Mouse (Mus musculus): ENCODE measurements around the gene Txndc2.

Gene Txndc2

GRCm38 (mm10) chr17:65641734-65642218 lies at the start of gene Txndc2:
Txndc2 (minus strand) TSS chr17:65642168.
- DNase-seq (ENCODE audit: low spot score in 2 of 2): peak in 1 of 2 experiments; percentile 54

- DNase-seq (ENCODE audit: low spot score in 2 of 2): no peak
Measured at GRCm38 (mm10) chr17:65683731-65684130, 41.8 kb upstream of the Txndc2 start.

DNA sequence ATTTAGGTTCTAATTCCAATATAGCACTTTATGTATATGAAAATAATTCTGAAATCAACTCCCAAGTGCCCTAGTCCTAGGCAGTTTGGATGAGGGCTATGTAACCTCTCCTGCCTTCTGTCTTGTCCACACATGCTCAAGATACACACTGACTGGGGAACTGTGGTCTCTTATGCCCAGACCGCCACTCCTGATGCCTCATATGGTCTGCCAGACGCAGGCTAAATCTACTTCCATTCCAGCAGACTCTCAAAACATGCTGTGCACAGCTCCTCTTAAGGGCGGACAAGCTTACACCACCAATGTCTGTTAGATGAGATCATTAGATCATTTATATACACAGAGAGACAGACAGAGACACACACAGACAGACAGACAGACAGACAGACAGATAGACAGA lies 41.3 kb upstream of the Txndc2 start:
- no peak for DNase-seq (ENCODE audit: low spot score in 2 of 2)

- DNase-seq (ENCODE audit: low spot score in 2 of 2): no peak
Measured at GRCm38 (mm10) chr17:65682071-65682680, 40.2 kb upstream of the Txndc2 start.

GRCm38 (mm10) chr17:65681516-65681915 lies 39.5 kb upstream of the Txndc2 start:
- no peak for DNase-seq (ENCODE audit: low spot score in 2 of 2)

GRCm38 (mm10) chr17:65680801-65681412 lies 38.9 kb upstream of the Txndc2 start:
- DNase-seq (ENCODE audit: low spot score in 2 of 2): no peak

DNA sequence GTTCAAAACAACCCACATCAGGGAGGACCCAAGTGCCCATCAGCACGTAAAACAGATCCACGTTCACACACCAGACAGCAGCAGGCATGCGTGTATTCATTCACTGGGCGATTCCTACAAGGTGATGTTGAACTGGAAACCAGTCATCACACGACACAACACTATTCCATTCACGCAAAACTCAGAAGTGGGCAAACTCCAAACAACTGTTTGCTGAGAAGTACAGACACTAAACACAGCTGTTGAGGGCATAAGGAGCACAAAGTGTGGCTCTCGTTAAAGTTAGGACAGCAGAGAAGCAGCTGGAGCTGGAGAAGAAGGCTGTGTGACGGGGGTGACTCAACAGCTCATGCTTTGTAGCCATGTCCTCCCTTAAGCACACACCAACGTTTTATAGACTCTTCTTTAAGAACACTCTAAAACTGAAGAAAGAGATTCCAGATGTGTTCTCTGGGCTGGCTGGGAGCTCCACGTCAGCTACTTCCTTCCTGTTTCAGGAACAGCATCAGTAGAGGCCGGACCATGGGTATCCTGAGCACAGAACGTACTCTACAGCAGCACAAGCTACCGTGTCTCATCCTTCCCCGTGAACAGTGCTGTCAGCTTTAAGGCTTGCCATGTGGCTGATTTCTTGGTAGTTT lies 38.0 kb upstream of the Txndc2 start:
- no peak for DNase-seq (ENCODE audit: low spot score in 2 of 2)

- DNase-seq (ENCODE audit: low spot score in 2 of 2): no peak
Measured at GRCm38 (mm10) chr17:65677742-65678141, 35.8 kb upstream of the Txndc2 start.

- no peak for DNase-seq (ENCODE audit: low spot score in 2 of 2)
Measured at GRCm38 (mm10) chr17:65676536-65676935, 34.6 kb upstream of the Txndc2 start.

- no peak for DNase-seq (ENCODE audit: low spot score in 2 of 2)
Measured at GRCm38 (mm10) chr17:65675985-65676384, 34.0 kb upstream of the Txndc2 start.

DNA sequence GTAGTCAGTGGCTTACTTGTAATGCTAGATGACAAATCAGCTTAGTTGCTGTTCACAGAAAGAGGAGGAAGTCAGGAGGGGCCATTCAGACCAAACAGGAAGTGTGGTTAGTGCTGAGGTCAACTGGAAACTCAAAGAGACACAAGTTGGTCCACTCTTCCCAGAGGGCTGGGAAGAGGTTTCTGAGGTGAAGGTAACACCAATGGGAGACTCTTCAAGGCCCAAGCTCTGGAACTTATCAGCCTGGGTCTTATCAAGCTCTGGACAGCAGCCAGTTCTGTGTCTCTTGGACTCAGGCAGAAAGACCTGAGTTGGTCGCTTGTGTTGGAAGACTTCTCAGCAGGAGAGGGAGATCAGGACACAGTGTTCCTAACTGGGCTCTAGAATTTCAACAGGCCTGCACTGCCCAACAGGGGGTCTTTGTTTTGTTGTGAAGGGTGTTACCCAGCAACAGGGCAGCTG lies 32.8 kb upstream of the Txndc2 start:
- DNase-seq (ENCODE audit: low spot score in 2 of 2): no peak

DNA sequence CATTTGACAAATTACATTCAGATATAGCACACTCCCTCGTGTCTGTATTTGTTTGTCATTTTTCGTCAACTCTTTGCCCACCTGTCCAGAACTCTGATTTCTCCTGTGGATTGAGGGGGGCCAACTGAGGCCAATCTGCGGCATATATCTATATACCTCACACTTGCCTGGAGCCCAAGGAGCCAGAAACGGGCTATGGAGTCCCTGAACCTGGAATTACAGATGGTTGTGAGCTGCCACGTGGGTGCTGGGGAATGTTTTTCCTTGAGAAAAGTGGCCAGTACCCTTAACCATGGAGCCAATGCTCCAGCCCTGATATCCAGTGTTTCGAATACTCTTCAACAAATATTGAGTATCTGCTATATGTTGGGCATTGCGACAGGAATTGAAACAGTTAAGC lies 31.0 kb upstream of the Txndc2 start:
- DNase-seq (ENCODE audit: low spot score in 2 of 2): no peak

DNA sequence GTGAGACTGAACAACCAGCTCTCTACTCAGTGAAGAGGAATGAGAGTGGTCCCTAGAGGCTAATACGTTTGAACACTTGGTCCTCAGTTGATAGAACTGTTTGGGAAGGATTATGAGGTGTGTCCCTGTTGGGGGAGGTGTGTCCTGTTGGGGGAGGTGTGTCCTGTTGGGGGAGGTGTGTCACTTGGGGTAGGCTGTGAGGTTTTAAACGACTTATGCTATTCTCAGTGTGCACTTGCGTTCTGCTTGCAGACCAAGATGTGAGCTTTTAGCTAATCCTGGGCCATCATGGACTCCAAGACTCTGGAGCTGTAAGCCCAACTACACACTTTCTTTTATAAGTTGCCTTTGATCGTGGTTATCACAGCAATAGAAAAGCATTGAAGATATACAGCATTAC lies 27.1 kb upstream of the Txndc2 start:
- no peak for DNase-seq (ENCODE audit: low spot score in 2 of 2)

- DNase-seq (ENCODE audit: low spot score in 2 of 2): no peak
Measured at GRCm38 (mm10) chr17:65667792-65668191, 25.8 kb upstream of the Txndc2 start.

- peak in 1 of 2 experiments; percentile 23 for DNase-seq (ENCODE audit: low spot score in 2 of 2)
Measured at GRCm38 (mm10) chr17:65666388-65667161, 24.6 kb upstream of the Txndc2 start.

DNA sequence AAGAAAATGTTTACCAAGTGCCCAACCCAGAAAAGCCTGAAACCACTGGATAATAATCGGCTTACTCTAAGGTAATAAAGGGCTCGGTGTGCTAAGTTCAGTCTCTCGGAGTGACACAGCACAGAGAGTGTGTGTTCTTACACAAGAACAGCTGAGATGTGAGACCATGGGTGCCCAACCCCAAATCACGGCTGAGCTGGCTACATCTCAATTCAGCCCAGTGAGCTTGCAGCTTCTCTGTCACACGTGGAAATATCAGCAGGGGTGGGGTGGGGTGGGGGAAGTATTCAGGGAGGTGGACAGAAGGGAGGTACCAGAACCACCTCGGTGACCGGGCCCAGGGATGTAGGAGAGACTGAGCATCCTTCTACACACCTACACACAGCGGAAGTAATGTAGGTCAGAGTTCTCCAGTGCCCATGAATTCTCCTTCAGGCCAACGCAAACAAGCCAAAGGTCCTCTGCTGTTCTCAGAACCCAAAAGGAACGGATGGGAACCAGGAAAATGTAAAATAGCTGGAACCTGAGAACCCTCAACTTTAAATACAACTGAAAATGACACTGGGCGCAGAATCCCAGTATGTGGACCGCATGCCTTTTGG lies 23.9 kb upstream of the Txndc2 start:
- no peak for DNase-seq (ENCODE audit: low spot score in 2 of 2)

DNA sequence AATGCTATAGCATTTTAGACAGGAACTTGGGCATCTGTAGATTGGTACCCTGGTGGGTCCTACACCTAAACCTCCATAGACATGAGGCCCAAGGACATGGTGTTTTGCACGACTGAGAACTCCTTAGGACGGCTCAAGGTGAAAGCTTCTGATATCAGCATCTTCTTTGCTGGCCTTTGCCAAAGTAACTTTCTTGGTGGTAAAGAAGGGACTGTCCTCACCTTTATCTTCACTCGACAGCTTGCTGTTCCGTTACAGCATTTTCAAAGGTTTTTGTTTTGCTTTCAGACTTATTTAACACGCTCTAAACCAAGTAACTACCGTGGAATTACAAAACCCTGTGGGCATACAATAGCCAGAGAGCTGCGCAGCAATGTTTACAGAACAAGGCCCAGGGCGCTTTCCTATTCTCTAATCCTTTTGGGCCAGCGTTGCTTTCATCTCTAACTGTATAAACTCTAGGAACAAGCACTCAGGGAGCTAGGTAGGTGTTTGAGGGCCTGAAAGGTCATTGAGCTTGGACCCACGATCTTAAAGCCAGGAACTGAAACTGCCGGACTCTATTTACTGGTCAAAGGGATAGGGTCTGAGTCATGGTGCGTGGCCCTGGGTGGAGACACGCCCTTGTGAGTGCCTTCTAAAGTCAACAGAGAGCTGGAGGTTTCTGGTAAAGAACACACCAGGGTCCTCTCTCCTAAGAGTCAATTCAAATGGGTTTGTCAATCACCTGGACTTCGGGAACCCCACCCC lies 21.5 kb upstream of the Txndc2 start:
- peak in 1 of 2 experiments; percentile 29 for DNase-seq (ENCODE audit: low spot score in 2 of 2)

DNA sequence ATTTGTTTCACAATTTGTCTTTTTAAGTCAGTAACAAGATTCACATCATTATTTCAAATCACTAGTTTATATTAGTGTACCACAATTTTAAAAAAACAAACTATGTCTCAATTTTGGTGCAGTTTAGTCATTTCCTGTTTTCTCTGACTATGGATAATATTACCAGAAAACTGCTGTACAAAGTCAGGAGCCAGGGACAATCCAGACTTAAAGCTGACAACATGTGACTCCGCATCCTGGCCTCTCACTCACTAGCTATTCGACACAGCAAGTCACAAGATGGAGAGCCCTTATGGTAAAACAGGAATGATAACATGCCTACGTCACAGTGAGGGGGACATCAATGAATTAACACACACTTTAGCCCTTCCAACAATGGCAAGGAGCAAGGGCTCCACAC lies 20.7 kb upstream of the Txndc2 start:
- DNase-seq (ENCODE audit: low spot score in 2 of 2): no peak

DNA sequence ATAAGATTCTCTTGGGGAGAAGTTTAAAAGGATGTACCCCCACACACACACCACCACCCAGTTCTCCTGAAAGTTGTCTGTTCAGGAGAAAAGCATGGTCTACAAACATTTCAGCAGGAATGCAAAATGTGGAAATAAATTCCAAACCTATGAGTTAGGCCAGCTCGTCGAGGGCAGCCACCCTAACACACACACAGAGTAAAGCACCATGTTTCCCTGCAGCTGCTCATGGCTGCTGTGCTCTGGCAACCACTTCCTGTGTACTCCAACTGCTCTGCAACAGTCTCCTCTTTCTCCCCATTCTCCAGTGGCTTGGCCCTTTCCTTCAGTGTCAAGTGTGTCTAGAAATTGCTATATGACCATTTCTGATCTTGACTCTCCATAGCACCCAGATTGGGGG lies 16.4 kb upstream of the Txndc2 start:
- DNase-seq (ENCODE audit: low spot score in 2 of 2): no peak

- no peak for DNase-seq (ENCODE audit: low spot score in 2 of 2)
Measured at GRCm38 (mm10) chr17:65657958-65658357, 16.0 kb upstream of the Txndc2 start.

DNA sequence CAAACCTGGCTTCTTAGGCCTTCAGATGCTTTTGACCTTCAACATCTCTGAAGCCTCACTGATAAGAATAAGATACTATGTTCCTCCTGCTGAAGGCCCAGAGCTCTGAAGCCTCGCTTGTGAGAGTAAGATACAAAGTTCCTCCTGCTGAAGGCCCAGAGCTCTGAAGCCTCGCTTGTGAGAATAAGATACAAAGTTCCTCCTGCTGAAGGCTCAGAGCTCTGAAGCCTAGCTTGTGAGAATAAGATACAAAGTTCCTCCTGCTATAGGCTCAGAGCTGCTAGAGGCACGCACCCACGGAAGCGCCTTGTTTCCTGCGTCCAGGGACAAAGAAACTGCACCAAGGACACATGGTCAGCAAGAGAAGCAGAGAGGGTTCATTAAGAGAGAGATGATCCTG lies 14.8 kb upstream of the Txndc2 start:
- no peak for DNase-seq (ENCODE audit: low spot score in 2 of 2)
